Mouse (Mus musculus) ES-E14 (cell line): ENCODE results near the gene Nlgn3.

Experiments
- CHD2 ChIP-seq: IDR thresholded peaks from 2 replicates; pipeline ENCODE4 v1.6.1; 2014; ENCODE audit warnings: mild to moderate bottlenecking, low read depth, low read length, inconsistent platforms
- HCFC1 ChIP-seq: IDR thresholded peaks from 2 replicates; pipeline ENCODE4 v1.6.1; 2012; ENCODE audit warnings: low read length, inconsistent platforms, borderline replicate concordance; ENCODE audit not compliant: insufficient read depth
- MAFK ChIP-seq: IDR thresholded peaks from 2 replicates; pipeline ENCODE4 v1.6.1; 2014; ENCODE audit warnings: mild to moderate bottlenecking, low read depth, low read length, inconsistent platforms; ENCODE audit not compliant: insufficient read depth
- ZC3H11A ChIP-seq: IDR thresholded peaks from 2 replicates; pipeline ENCODE4 v1.6.1; 2012; ENCODE audit warnings: low read depth, mild to moderate bottlenecking, inconsistent platforms, low read length, borderline replicate concordance
- ZNF384 ChIP-seq: IDR thresholded peaks from 2 replicates; pipeline ENCODE4 v1.6.1; 2012; ENCODE audit warnings: low read depth, low read length, inconsistent platforms

DNA sequence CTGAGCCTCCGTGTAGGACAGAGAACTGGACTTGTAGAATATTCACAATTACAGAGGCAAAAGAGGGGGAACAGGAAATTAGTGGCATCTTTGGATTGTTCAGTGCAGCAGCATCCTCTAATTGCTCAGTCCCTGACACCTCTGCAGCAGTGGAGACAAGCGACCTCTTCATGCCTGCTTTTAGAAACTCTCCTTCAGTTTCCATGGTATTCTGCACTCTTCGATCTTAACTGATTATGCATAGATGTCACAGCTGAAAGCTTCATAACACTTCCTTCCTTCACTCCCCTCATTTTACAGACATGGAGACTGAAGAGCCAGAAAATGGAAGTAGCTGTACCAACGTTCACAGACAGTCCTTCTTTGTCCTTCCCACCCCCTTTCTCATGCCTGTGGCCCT, 47.5 kb downstream of the Nlgn3 start:
- TF ChIP-seq ZNF384 (no peak), MAFK (no peak), ZC3H11A (no peak), CHD2 (no peak), HCFC1 (no peak)
